Mouse (Mus musculus): Measurements from ENCODE around the gene Rnf213.

GRCm38 (mm10) chr11:119392001-119392614, 792 bp upstream of the Rnf213 start:
- no peak for TF ChIP-seq ZNF384 (IDR thresholded peaks at IDR 0.05; ENCODE audit: low read depth, low read length)
- TF ChIP-seq ZC3H11A (IDR thresholded peaks at IDR 0.05; ENCODE audit: borderline replicate concordance, low read depth, low read length): no peak
- TF ChIP-seq HCFC1 (IDR thresholded peaks at IDR 0.05; ENCODE audit: borderline replicate concordance, insufficient read depth, low read length): no peak

Data from ES-E14 (cell line).